Mouse (Mus musculus): ENCODE results near the gene Rnf13. TPM values are rescaled to one million over a fixed set of nuclear protein-coding genes. Genes with fewer than 3 reads are reported as not detected.
"Not testable (repeated sequence)": the region's sequence is repeated elsewhere in the genome, so short reads cannot be mapped to it uniquely, and the experiment has no call there.

The Rnf13 gene
- polyA plus RNA-seq, 1 experiment from 2014 or later: 86.1 TPM

DNA sequence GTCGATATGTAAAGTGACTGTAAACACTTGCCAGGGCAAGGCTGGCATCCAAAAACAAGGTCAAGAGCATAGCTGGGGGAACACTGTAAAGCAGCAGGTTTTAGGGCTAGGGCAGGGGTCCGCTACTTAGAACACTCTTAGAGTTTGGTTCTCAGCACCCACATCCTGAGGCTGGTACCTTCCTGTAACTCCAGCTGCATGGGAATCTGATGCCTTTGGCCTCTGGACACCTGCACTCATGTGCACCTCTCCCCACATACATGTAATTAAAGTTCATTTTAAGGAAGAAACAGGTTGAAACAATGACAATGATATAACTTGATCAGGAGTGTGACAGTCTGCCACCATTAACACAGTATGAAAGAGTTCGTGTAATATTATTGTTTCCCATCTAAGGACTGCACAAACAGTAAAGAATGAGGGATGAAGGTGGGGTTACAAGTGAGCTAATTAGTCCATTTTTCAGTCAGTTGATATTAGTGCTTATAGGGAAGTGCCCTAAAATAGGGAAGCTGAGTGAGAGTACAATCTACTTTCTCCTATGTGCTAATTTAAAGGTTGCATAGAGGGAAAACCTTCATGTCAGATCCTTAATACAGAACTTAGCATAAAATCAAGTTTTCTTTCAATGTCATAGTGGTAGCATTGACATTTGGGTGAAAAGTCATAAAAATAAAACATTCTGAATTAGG lies 12.9 kb downstream of the Rnf13 start:
- H3K4me2 ChIP-seq (replicated peaks): no peak overlapping the region
- H3K27me3 ChIP-seq (ENCODE audit: control insufficient read depth, insufficient read depth, low read length): no peaks in the 10 kb centered on the region
- H3K4me1 ChIP-seq (replicated peaks; ENCODE audit: control insufficient read depth, insufficient read depth, low read length): no peaks in the 10 kb centered on the region
- H3K9me3 ChIP-seq (ENCODE audit: control insufficient read depth, low read length): no peaks in the 10 kb centered on the region
- DNase-seq (ENCODE audit: low spot score) (peak; percentile 19), ATAC-seq (ENCODE audit: low FRiP score) (no peak)
- H3K9ac ChIP-seq: no peak overlapping the region
- no peaks in the 10 kb centered on the region for H3K36me3 ChIP-seq (replicated peaks; ENCODE audit: control insufficient read depth, insufficient read depth)
- no peak overlapping the region for H3K27ac ChIP-seq
- no peak overlapping the region for H3K4me3 ChIP-seq (replicated peaks; ENCODE audit: low read length)
- 96% methylated on average over 3 of the region's 3 CpGs for WGBS

GRCm38 (mm10) chr3:57776915-57777314 lies 41.1 kb downstream of the Rnf13 start:
- ATAC-seq (ENCODE audit: low FRiP score) (no peak), DNase-seq (ENCODE audit: low spot score) (no peak)
- Histone ChIP-seq H3K4me3 (replicated peaks; ENCODE audit: low read length) (no peak overlapping the region), H3K27me3 (ENCODE audit: control insufficient read depth, insufficient read depth, low read length) (no peaks in the 10 kb centered on the region), H3K4me2 (replicated peaks) (no peak overlapping the region), H3K36me3 (replicated peaks; ENCODE audit: control insufficient read depth, insufficient read depth) (no peaks in the 10 kb centered on the region; the same call in 1 of the 2 replicates), H3K9me3 (ENCODE audit: control insufficient read depth, low read length) (no peaks in the 10 kb centered on the region), H3K9ac (no peak overlapping the region), H3K27ac (no peak overlapping the region), H3K4me1 (replicated peaks; ENCODE audit: control insufficient read depth, insufficient read depth, low read length) (no peaks in the 10 kb centered on the region)
- 95% methylated on average over 2 of the region's 2 CpGs for WGBS

GRCm38 (mm10) chr3:57788472-57788871 lies 52.6 kb downstream of the Rnf13 start:
- Histone ChIP-seq H3K4me1 (replicated peaks; ENCODE audit: control insufficient read depth, insufficient read depth, low read length) (no peaks in the 10 kb centered on the region), H3K27ac (no peak overlapping the region), H3K4me2 (replicated peaks) (no peak overlapping the region), H3K9me3 (ENCODE audit: control insufficient read depth, low read length) (no peaks in the 10 kb centered on the region), H3K9ac (no peak overlapping the region), H3K36me3 (replicated peaks; ENCODE audit: control insufficient read depth, insufficient read depth) (no peaks in the 10 kb centered on the region), H3K27me3 (ENCODE audit: control insufficient read depth, insufficient read depth, low read length) (no peaks in the 10 kb centered on the region), H3K4me3 (replicated peaks; ENCODE audit: low read length) (no peak overlapping the region)
- no peak for DNase-seq (ENCODE audit: low spot score)
- WGBS: 74% methylated on average over 4 of the region's 4 CpGs
- ATAC-seq (ENCODE audit: low FRiP score): no peak

DNA sequence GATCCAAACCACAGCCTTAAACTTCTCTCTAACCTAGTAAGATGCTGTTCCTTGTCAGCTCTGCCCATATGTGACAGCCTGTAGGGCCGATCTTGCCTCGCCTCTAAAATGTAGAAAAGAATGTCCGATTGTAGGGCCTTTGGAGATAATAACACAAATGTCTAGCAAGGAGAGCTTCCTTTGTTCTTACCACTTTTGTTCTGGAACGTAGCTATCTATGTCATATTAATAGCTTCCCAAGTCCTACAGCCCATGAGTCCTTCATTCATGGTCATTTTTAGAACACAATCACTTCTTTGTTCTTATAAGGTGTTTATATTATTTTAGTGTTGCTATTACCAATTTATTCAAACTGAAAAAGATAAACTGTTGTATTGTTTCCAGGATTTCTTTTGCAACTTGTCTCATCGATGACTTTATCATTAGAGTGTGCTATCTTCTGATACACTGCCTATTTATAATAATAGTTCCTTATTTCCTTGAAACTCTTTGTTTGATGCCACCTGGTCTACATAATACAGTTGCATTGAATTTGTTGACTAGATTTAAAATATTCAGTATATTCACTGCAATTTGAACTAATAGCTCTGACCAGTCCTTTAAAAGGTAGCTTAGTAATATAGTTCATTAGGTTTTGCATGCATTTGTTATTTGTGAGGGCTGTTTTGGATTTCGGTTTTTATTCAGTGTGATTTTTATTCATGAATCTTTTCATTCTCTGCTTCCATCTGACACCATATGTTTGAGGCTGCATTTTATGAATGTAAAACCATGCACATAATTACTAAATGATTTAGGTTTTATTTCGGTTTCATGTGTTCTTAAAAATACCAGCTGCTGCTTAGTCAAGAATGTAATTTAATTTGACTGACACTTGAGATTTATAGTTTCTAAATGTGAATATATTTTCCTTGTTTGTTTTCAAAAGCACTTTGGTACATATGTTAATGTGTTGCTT lies 53.4 kb downstream of the Rnf13 start:
- Histone ChIP-seq H3K4me2 (replicated peaks) (no peak overlapping the region), H3K36me3 (replicated peaks; ENCODE audit: control insufficient read depth, insufficient read depth) (no peaks in the 10 kb centered on the region), H3K4me3 (replicated peaks; ENCODE audit: low read length) (no peak overlapping the region), H3K27me3 (ENCODE audit: control insufficient read depth, insufficient read depth, low read length) (no peaks in the 10 kb centered on the region), H3K9ac (no peak overlapping the region), H3K4me1 (replicated peaks; ENCODE audit: control insufficient read depth, insufficient read depth, low read length) (no peaks in the 10 kb centered on the region), H3K9me3 (ENCODE audit: control insufficient read depth, low read length) (no peaks in the 10 kb centered on the region), H3K27ac (no peak overlapping the region)
- WGBS: 73% methylated on average over 7 of the region's 7 CpGs
- ATAC-seq (ENCODE audit: low FRiP score): no peak
- DNase-seq (ENCODE audit: low spot score): no peak

DNA sequence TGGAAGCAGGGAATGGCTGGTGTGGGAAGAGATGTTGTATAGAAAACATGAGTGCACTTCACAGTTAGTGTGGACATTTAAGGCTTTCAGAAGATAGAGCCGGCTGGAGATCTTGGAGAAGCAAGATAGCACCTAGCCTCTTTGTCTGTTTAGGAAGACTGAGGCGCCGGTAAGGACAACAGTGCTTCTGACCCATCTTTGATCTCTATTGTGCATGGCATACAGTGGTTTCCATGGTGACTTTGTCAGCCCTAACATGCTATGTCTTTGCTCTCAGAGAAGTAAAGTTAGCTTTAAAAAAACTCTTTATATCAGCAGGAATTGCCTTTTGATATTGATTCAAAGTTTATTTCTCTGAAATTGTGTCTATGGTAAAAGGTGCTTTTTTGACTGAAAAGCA lies 55.2 kb downstream of the Rnf13 start:
- Histone ChIP-seq H3K4me1 (replicated peaks; ENCODE audit: control insufficient read depth, insufficient read depth, low read length) (no peaks in the 10 kb centered on the region), H3K9ac (no peak overlapping the region), H3K27me3 (ENCODE audit: control insufficient read depth, insufficient read depth, low read length) (no peaks in the 10 kb centered on the region), H3K9me3 (ENCODE audit: control insufficient read depth, low read length) (no peaks in the 10 kb centered on the region), H3K4me3 (replicated peaks; ENCODE audit: low read length) (no peak overlapping the region), H3K36me3 (replicated peaks; ENCODE audit: control insufficient read depth, insufficient read depth) (no peaks in the 10 kb centered on the region), H3K27ac (no peak overlapping the region), H3K4me2 (replicated peaks) (no peak overlapping the region)
- ATAC-seq (ENCODE audit: low FRiP score) (no peak), DNase-seq (ENCODE audit: low spot score) (no peak)
- 16% methylated on average over 3 of the region's 3 CpGs for WGBS

DNA sequence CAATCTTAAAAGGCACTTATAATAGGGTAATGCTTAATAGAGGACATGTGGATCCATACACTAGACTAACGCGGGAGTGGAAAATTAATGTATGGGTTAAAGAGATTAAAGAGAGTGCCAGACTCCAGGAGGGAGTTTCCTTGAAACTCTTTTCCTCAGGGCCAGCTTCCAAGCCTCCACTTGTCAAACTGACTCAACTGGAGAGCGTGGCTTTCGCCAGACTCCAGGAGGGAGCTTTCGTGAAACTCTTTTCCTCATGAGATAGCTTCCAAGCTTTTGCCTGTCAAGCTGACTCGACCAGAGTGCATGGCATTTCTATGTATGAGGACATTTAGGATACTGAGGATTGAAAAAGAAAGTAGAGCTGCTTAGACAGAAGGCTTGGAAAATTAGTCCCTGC lies 59.2 kb downstream of the Rnf13 start:
- DNase-seq (ENCODE audit: low spot score): not testable (repeated sequence)

DNA sequence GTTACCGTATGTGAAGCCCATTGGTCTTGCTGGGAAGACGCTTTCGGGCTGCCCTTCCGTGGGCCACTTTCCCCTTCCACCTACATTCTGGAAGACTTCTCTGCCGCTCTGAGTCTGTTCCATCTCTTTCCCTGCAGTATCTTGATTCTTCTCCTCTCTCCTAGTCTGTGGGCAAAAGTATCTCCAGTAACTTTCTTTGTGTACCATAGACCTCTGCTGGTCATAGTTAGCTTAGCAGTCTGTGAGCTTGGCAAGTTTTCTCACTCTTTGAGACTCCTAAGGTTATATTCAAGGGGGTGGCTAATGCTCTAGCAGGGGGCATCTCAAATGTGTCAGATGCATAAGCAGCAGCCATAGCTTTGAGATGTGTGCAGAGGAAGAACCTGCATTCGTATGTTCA lies 79.6 kb downstream of the Rnf13 start:
- 91% methylated on average over 6 of the region's 6 CpGs for WGBS
- peak; percentile 62; the same call in 1 of the 2 replicates for ATAC-seq (ENCODE audit: low FRiP score)

More for the DNA sequence above, 59.2 kb downstream of the Rnf13 start:
- H3K9me3 ChIP-seq (ENCODE audit: control insufficient read depth, low read length); H3K27ac ChIP-seq; H3K36me3 ChIP-seq (replicated peaks; ENCODE audit: control insufficient read depth, insufficient read depth); H3K4me3 ChIP-seq (replicated peaks; ENCODE audit: low read length); H3K4me2 ChIP-seq (replicated peaks); ATAC-seq (ENCODE audit: low FRiP score); H3K9ac ChIP-seq; H3K27me3 ChIP-seq (ENCODE audit: control insufficient read depth, insufficient read depth, low read length); H3K4me1 ChIP-seq (replicated peaks; ENCODE audit: control insufficient read depth, insufficient read depth, low read length): not testable (repeated sequence)
- 57% methylated on average over 6 of the region's 6 CpGs for WGBS

GRCm38 (mm10) chr3:57825866-57826265 lies 90.0 kb downstream of the Rnf13 start:
- Histone ChIP-seq H3K4me3 (replicated peaks; ENCODE audit: low read length) (no peak overlapping the region), H3K9me3 (ENCODE audit: control insufficient read depth, low read length) (no peaks in the 10 kb centered on the region), H3K9ac (no peak overlapping the region), H3K27ac (no peak overlapping the region), H3K4me2 (replicated peaks) (no peak overlapping the region), H3K4me1 (replicated peaks; ENCODE audit: control insufficient read depth, insufficient read depth, low read length) (no peaks in the 10 kb centered on the region), H3K36me3 (replicated peaks; ENCODE audit: control insufficient read depth, insufficient read depth) (peaks cover 18% of the 10 kb centered on the region; the same call in 1 of the 2 replicates), H3K27me3 (ENCODE audit: control insufficient read depth, insufficient read depth, low read length) (no peaks in the 10 kb centered on the region)
- DNase-seq (ENCODE audit: low spot score) (no peak), ATAC-seq (ENCODE audit: low FRiP score) (no peak)
- WGBS: 93% methylated on average over 3 of the region's 3 CpGs

More for the DNA sequence above, 79.6 kb downstream of the Rnf13 start:
- H3K4me3 ChIP-seq (replicated peaks; ENCODE audit: low read length): no peak overlapping the region
- peak; percentile 38 for DNase-seq (ENCODE audit: low spot score)
- H3K36me3 ChIP-seq (replicated peaks; ENCODE audit: control insufficient read depth, insufficient read depth): no peaks in the 10 kb centered on the region
- no peak overlapping the region for H3K4me2 ChIP-seq (replicated peaks)
- H3K9ac ChIP-seq: no peak overlapping the region
- H3K9me3 ChIP-seq (ENCODE audit: control insufficient read depth, low read length): no peaks in the 10 kb centered on the region
- no peak overlapping the region for H3K27ac ChIP-seq
- H3K27me3 ChIP-seq (ENCODE audit: control insufficient read depth, insufficient read depth, low read length): no peaks in the 10 kb centered on the region
- no peaks in the 10 kb centered on the region for H3K4me1 ChIP-seq (replicated peaks; ENCODE audit: control insufficient read depth, insufficient read depth, low read length)

- ATAC-seq (ENCODE audit: low FRiP score): no peak
- no peaks in the 10 kb centered on the region for H3K4me1 ChIP-seq (replicated peaks; ENCODE audit: control insufficient read depth, insufficient read depth, low read length)
- no peaks in the 10 kb centered on the region for H3K27me3 ChIP-seq (ENCODE audit: control insufficient read depth, insufficient read depth, low read length)
- 92% methylated on average over 11 of the region's 11 CpGs for WGBS
- peaks cover 40% of the 10 kb centered on the region for H3K36me3 ChIP-seq (replicated peaks; ENCODE audit: control insufficient read depth, insufficient read depth)
- H3K9me3 ChIP-seq (ENCODE audit: control insufficient read depth, low read length): no peaks in the 10 kb centered on the region
- no peak for DNase-seq (ENCODE audit: low spot score)
- H3K27ac ChIP-seq: no peak overlapping the region
- no peak overlapping the region for H3K9ac ChIP-seq
- no peak overlapping the region for H3K4me3 ChIP-seq (replicated peaks; ENCODE audit: low read length)
- no peak overlapping the region for H3K4me2 ChIP-seq (replicated peaks)
Observed at GRCm38 (mm10) chr3:57833585-57833984, 97.7 kb downstream of the Rnf13 start.

Data from hindbrain, embryonic 14.5 days (tissue).